Mouse (Mus musculus) liver, adult 2 months (tissue): ENCODE measurements around the gene Hsp90ab1. TPM values are rescaled to one million over a fixed set of nuclear protein-coding genes. Genes with fewer than 3 reads are reported as not detected.

Source experiments
- DNase-seq: peaks from one replicate; pipeline ENCODE4 v3.0.0-alpha.2; 2011; ENCODE audit warnings: low read depth, low spot score; ENCODE audit errors: extremely low read depth
- H3K27ac ChIP-seq: fragments of 200-500 bp; replicated peaks from 2 replicates; pipeline ENCODE4 v1.5.1; 2012; ENCODE audit warnings: low read depth, mild to moderate bottlenecking, control low read depth, inconsistent platforms, low read length; ENCODE audit not compliant: insufficient read depth
- H3K27me3 ChIP-seq: fragments of 200-500 bp; 2 replicates; pipeline ENCODE4 v1.6.1; 2012; ENCODE audit warnings: mild to moderate bottlenecking, moderate library complexity, low read length, inconsistent platforms; ENCODE audit not compliant: control insufficient read depth, insufficient read depth
- H3K36me3 ChIP-seq: fragments of 200-500 bp; 2 replicates; pipeline ENCODE4 v1.6.1; 2012; ENCODE audit warnings: low read length, inconsistent platforms; ENCODE audit not compliant: control insufficient read depth, insufficient read depth
- H3K4me1 ChIP-seq: fragments of 200-500 bp; 2 replicates; pipeline ENCODE4 v1.6.1; 2011; ENCODE audit warnings: low read length; ENCODE audit not compliant: control insufficient read depth, insufficient read depth
- H3K4me3 ChIP-seq: fragments of 200-500 bp; 2 replicates; pipeline ENCODE4 v1.5.1; 2011; ENCODE audit warnings: low read depth, mild to moderate bottlenecking, control low read depth, low read length, moderate library complexity; ENCODE audit not compliant: insufficient read depth
- H3K79me2 ChIP-seq: fragments of 200-500 bp; 2 replicates; pipeline ENCODE4 v1.6.1; 2012; ENCODE audit warnings: inconsistent platforms, mild to moderate bottlenecking, low read length, moderate library complexity; ENCODE audit not compliant: control insufficient read depth, insufficient read depth
- H3K9ac ChIP-seq: fragments of 200-500 bp; 2 replicates; pipeline ENCODE4 v1.6.1; 2012; ENCODE audit warnings: low read depth, mild to moderate bottlenecking, control low read depth, inconsistent platforms, low read length
- CTCF ChIP-seq: fragments of 200-500 bp; IDR thresholded peaks from 2 replicates; pipeline ENCODE4 v1.5.1; 2011; ENCODE audit warnings: low read depth, low read length, control low read depth
- POLR2A ChIP-seq: fragments of 200-500 bp; IDR thresholded peaks from 2 replicates; pipeline ENCODE4 v1.6.1; 2011; ENCODE audit warnings: low read length, control low read depth; ENCODE audit not compliant: insufficient read depth; ENCODE audit errors: extremely low read depth
- whole genome bisulfite sequencing: fragments of 180-500 bp; shearing (Covaris S2); methylation state at CpG from one replicate; pipeline ENCODE4 v1.1.7; 2018; 5-methylcytosine and 5-hydroxymethylcytosine counted together
- polyA plus RNA-seq: library from polyadenylated mRNA; depleted of rRNA; stranded (reverse); fragments of >200 nt; gene quantifications from 2 replicates; pipeline ENCODE4 v1.2.3, GENCODE M21; 2012
- total RNA-seq: library from RNA; depleted of rRNA; stranded (reverse); fragments of >200 nt; gene quantifications from 2 replicates; pipeline ENCODE4 v1.2.3, GENCODE M21; 2014

Gene Hsp90ab1
- total and polyA plus RNA-seq, 2 experiments = 226 to 248 TPM

- Histone ChIP-seq H3K27me3 (peaks cover 36% of the 10 kb centered on the region), H3K36me3 (no peaks in the 10 kb centered on the region), H3K4me3 (no peak overlapping the region), H3K27ac (no peak overlapping the region), H3K9ac (no peak overlapping the region), H3K79me2 (no peaks in the 10 kb centered on the region), H3K4me1 (no peaks in the 10 kb centered on the region)
- no peak for DNase-seq
- WGBS = 33% methylated on average over 1 of the region's 1 CpGs
- TF ChIP-seq CTCF = no peak
- TF ChIP-seq POLR2A = no peak
Measured at GRCm38 (mm10) chr17:45543115-45543514, 30.0 kb downstream of the Hsp90ab1 start.

- Histone ChIP-seq H3K79me2 (no peaks in the 10 kb centered on the region), H3K27ac (no peak overlapping the region), H3K4me1 (no peaks in the 10 kb centered on the region), H3K9ac (no peak overlapping the region), H3K36me3 (no peaks in the 10 kb centered on the region), H3K27me3 (peaks cover 36% of the 10 kb centered on the region), H3K4me3 (no peak overlapping the region)
- WGBS = 47% methylated on average over 2 of the region's 2 CpGs
- DNase-seq = no peak
- TF ChIP-seq CTCF (no peak), POLR2A (no peak)
Measured at GRCm38 (mm10) chr17:45542705-45543104, 30.4 kb downstream of the Hsp90ab1 start.

- Histone ChIP-seq H3K27ac (no peak overlapping the region), H3K36me3 (no peaks in the 10 kb centered on the region), H3K27me3 (peaks cover 34% of the 10 kb centered on the region), H3K4me1 (no peaks in the 10 kb centered on the region), H3K79me2 (no peaks in the 10 kb centered on the region), H3K9ac (no peak overlapping the region), H3K4me3 (no peak overlapping the region)
- no peak for TF ChIP-seq CTCF
- TF ChIP-seq POLR2A = no peak
- 17% methylated on average over 6 of the region's 6 CpGs for WGBS
- no peak for DNase-seq
Measured at GRCm38 (mm10) chr17:45542129-45542528, 30.9 kb downstream of the Hsp90ab1 start.

- Histone ChIP-seq H3K27me3 (peaks cover 27% of the 10 kb centered on the region), H3K79me2 (no peaks in the 10 kb centered on the region), H3K9ac (no peak overlapping the region), H3K4me1 (no peaks in the 10 kb centered on the region), H3K27ac (no peak overlapping the region), H3K36me3 (no peaks in the 10 kb centered on the region), H3K4me3 (no peak overlapping the region)
- WGBS = 64% methylated on average over 21 of the region's 21 CpGs
- no peak for DNase-seq
- TF ChIP-seq POLR2A = no peak
- no peak for TF ChIP-seq CTCF
Measured at GRCm38 (mm10) chr17:45539664-45540063, 33.4 kb downstream of the Hsp90ab1 start.

- H3K9ac ChIP-seq = no peak overlapping the region
- WGBS = 61% methylated on average over 4 of the region's 4 CpGs
- no peak for DNase-seq
- H3K4me3 ChIP-seq = no peak overlapping the region
- no peaks in the 10 kb centered on the region for H3K79me2 ChIP-seq
- H3K4me1 ChIP-seq = no peaks in the 10 kb centered on the region
- H3K27ac ChIP-seq = no peak overlapping the region
- no peak for TF ChIP-seq CTCF
- no peak for TF ChIP-seq POLR2A
- no peaks in the 10 kb centered on the region for H3K36me3 ChIP-seq
- H3K27me3 ChIP-seq = peaks cover 19% of the 10 kb centered on the region
Measured at GRCm38 (mm10) chr17:45538394-45538793, 34.7 kb downstream of the Hsp90ab1 start.

- H3K9ac ChIP-seq = no peak overlapping the region
- WGBS = 14% methylated on average over 5 of the region's 5 CpGs
- H3K27me3 ChIP-seq = peaks cover 15% of the 10 kb centered on the region
- no peak overlapping the region for H3K27ac ChIP-seq
- H3K4me3 ChIP-seq = no peak overlapping the region
- no peaks in the 10 kb centered on the region for H3K4me1 ChIP-seq
- no peak for DNase-seq
- no peaks in the 10 kb centered on the region for H3K79me2 ChIP-seq
- TF ChIP-seq CTCF (no peak), POLR2A (no peak)
- H3K36me3 ChIP-seq = no peaks in the 10 kb centered on the region
Measured at GRCm38 (mm10) chr17:45536264-45536663, 36.8 kb downstream of the Hsp90ab1 start.
